Mouse (Mus musculus) monocyte, adult 5-6 weeks (primary cell): ENCODE results near the gene Man2b2. TPM values are rescaled to one million over a fixed set of nuclear protein-coding genes. Genes with fewer than 3 reads are reported as not detected.

Experiments used
- ATAC-seq: fragments of 153-309, 156-312 bp; replicated peaks from 2 replicates; pipeline ENCODE4 v1.8.0; 2017; ENCODE audit warnings: mild to moderate bottlenecking; ENCODE audit not compliant: low TSS enrichment, insufficient number of reproducible peaks, severe bottlenecking, poor library complexity, low FRiP score
- total RNA-seq: library from RNA; stranded (forward); fragments of 200-1000, 200-491, 200-594 nt; gene quantifications from 3 replicates; pipeline ENCODE4 v1.2.3, GENCODE M21; 2017

The Man2b2 gene
- 13.3 to 21.5 TPM (median 20.8 TPM) in 3 replicates for total RNA-seq

DNA sequence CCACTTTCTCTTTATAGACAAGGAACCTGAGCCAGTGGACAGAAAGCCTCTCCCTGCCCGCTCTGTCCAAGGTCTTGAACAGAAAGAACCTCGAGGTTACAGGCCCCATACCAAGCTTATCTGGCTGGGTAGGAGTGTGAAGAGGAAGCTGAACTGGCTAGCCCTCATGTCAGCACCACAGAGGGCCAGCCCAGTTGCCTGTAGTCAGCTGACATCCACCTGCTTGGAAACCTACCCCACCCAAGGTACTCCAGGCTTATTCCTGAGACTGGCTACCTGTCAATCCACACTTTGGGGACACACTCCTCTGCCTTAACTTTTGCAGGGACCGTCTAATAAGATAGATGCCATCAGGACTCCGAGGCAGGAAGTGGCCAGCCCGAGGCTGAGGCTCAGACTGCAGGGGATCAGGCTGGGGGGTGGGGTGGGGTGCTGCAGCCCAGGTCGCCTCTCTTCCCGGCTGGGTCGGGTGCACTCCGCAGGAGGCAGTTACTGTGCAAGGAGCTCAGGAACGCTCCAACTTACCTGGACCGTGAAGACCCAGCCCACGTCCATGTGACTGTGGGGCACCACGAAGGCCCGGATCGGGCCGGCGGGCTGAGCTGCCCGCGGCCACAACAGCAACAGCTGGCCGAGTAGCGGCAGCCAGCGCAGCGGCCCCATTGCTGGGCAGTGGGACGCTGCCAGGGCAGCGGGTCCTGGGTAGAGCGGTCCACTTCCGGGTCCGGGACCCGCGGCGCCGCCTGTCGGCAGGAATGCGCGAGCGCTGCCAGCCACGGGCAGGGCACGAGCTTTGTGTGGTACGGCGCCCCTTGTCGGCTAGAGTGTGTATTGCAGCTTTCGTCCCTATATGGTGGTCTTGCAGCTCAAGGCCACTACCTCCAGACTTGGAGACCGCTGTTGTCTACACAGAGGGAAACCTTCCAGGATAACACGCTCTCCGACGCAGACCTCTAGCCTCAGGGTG, at the start of gene Man2b2:
TSS of gene Man2b2 (minus strand) at position 741 of the 967 bp plus-strand sequence.
- ATAC-seq: peak; percentile 78

GRCm38 (mm10) chr5:36878801-36879200, 48.3 kb upstream of the Man2b2 start:
- ATAC-seq: no peak

GRCm38 (mm10) chr5:36877641-36878040, 47.2 kb upstream of the Man2b2 start:
- ATAC-seq: no peak

DNA sequence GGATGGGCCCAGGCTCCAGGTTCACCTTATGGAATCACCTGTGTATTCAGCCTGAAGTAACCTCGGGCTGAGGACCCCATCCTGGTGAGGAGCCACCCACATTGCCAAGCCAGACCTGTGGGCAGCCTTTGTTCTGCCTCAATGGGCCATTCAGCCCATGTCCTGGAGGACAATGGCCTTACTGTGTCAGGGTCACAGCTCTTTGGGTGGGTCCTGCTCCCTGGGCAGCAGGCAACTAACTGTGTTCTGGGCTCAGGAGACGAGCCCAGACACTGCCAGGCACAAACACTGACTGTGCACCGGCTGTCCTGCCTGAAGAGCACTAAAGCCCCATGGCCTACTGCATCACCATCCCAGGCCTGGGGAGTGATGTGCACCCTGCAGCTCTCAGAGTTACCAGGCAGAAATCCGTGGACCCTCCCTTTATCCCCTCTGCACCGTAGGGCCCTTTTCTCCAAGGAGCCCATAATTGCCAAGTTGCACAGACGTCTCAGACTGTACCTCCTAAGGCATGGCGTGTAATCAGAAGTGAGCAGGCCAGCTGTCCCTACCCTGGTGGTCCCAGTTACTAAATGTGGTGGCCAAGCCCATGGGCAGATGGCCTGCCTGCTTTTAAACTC, 46.4 kb upstream of the Man2b2 start:
- ATAC-seq: no peak

- no peak for ATAC-seq
Measured at GRCm38 (mm10) chr5:36875956-36876355, 45.5 kb upstream of the Man2b2 start.

- ATAC-seq: no peak
Measured at GRCm38 (mm10) chr5:36870916-36871315, 40.5 kb upstream of the Man2b2 start.

GRCm38 (mm10) chr5:36869578-36870236, 39.3 kb upstream of the Man2b2 start:
- ATAC-seq: no peak

DNA sequence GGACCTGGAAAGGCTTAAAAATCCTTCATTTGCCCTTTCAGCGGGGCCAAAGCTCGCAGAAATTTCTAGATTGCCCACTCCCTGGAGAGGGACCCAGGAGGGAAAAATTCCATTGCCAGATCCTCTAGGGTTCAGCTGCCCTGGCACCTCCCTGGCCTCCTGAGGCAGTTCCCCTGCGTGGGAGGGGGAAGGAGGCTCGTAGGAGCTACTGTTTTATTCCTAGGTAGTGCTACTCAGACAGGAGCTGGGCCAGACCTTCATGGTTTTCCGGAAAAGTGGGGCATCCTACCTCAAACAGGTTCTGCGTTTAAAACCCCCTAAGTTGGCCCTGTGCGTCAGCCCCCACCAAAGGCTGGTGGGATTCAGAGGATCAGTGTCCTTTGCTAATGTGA, 38.7 kb upstream of the Man2b2 start:
- ATAC-seq: no peak

- ATAC-seq: no peak
Measured at GRCm38 (mm10) chr5:36868266-36869090, 38.0 kb upstream of the Man2b2 start, which contains the start of gene Ppp2r2c. Gene Ppp2r2c, plus strand, starts transcription at chr5:36868513.

- ATAC-seq: no peak
Measured at GRCm38 (mm10) chr5:36867561-36867960, 37.1 kb upstream of the Man2b2 start.

GRCm38 (mm10) chr5:36866701-36867250, 36.3 kb upstream of the Man2b2 start:
- no peak for ATAC-seq

- ATAC-seq: no peak
Measured at GRCm38 (mm10) chr5:36861084-36861483, 30.6 kb upstream of the Man2b2 start.

GRCm38 (mm10) chr5:36857546-36857945, 27.1 kb upstream of the Man2b2 start:
- no peak for ATAC-seq

DNA sequence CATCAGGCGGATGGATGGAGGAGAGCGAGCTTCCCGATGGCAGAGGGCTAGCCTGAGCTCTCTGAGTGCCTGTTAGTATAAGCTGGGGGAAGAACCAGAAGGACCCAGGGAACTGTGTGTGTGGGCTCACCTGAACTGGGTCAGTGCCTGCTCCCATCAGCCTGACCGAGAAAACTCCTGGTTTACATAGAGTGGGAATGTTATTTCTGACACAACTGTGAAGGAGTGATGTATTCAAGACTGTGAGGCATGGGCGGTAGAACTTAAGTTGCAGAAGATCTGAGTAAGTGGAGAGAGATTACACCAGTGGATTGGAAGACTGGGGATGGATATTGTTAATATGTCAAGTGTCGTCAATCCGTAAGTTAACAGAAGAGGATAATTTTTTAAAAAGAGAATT, 26.1 kb upstream of the Man2b2 start:
- ATAC-seq: no peak

DNA sequence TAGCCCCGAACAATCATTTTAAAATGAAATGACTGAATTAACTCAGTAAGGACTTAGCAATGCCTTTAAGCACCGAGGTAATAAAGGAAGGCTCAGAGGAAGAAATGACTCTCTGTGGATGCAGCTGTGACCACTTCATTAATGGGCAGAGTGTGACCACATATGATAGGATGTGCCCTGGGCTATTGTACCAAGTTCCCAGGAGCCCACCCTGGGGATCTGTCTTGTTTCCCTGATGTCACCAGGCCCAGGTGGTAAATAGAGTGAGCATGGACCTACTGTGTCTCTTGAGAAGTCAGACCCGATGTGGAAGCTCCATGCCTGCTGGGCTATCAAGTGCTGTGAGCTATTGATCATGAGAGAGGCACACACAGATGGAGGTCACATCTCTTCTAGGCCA, 24.7 kb upstream of the Man2b2 start:
- no peak for ATAC-seq

DNA sequence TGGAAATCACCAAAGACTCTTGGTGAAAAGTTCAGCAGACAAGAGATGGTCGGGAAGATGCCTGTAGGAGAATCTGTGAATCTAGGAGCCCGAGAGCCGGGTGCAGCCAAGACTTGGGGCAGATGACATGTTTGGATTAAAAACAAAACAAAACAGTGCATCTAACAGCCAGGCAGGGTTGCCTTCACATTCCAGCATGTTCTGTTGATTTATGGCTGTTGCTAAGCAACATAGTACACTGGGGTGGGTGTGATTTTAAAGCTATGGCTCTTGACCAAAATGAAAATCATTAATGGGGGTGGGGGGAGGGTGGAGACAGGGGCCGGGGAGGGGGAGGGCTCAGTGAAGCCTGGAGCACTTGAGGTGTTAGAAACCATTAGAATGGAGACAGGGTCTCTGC, 21.1 kb upstream of the Man2b2 start:
- no peak for ATAC-seq

DNA sequence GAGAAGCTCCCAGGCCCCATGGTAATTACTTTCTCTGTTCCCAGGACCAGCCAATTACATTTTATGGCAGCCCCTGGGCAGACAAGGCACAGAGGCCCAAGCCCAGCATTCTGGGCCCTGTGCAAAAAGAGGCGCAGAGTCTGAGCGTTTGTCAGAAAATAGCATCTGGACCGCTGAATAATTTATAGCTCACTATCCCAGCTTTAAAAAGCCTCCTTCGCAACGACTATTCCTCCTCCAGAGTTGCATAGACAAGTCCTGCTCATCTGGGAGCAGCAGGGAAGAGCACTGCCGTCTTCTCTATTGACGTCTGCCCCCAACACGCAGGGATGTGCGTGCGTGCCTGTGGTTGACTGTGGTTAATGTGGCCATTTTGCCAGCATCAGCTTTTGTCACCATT, 14.0 kb upstream of the Man2b2 start:
- no peak for ATAC-seq

DNA sequence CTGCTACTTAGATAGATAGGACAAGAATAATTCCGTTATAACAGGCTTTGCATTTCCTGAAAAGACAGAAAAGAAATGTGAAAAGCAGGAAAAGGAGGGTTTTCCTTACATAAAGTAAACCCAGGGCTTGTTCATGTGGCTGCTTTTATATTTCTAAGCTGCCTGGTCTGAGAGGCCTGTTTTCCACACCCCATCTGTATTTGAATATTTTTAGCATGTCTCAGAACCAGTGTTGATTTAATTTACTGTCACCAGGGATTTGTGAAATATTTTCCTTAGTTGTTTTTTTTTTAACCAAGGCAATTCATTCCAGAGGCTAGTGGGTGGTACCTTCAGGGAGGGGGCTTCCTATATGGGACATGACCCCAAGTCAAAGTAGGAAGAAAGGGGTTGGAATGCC, 11.2 kb upstream of the Man2b2 start:
- ATAC-seq: no peak
